Mouse (Mus musculus): Measurements from ENCODE around the gene Aig1. TPM values are rescaled to one million over a fixed set of nuclear protein-coding genes. Genes with fewer than 3 reads are reported as not detected.

Aig1 gene
- polyA plus RNA-seq, 1 experiment from 2014 or later = 96.1 TPM

GRCm38 (mm10) chr10:13674304-13675032, 194.3 kb downstream of the Aig1 start:
- Histone ChIP-seq H3K27me3 (ENCODE audit: control insufficient read depth, insufficient read depth, low read depth, low read length) (no peaks in the 10 kb centered on the region), H3K4me3 (ENCODE audit: low read depth, low read length) (no peak overlapping the region), H3K36me3 (ENCODE audit: control insufficient read depth, insufficient read depth, low read length) (no peaks in the 10 kb centered on the region), H3K9ac (ENCODE audit: low read depth, low read length) (no peak overlapping the region), H3K27ac (ENCODE audit: low read length) (no peak overlapping the region), H3K9me3 (replicated peaks; ENCODE audit: control insufficient read depth, low read length, poor library complexity, severe bottlenecking) (no peaks in the 10 kb centered on the region), H3K4me2 (ENCODE audit: low read length) (no peak overlapping the region), H3K4me1 (ENCODE audit: control insufficient read depth, insufficient read depth, low read length) (0 out of 2 replicates have a peak, but pooled peaks cover 3% of the 10 kb centered on the region)
- ATAC-seq = no peak
- 58% methylated on average over 7 of the region's 7 CpGs for WGBS

- no peaks in the 10 kb centered on the region for H3K4me1 ChIP-seq (ENCODE audit: control insufficient read depth, insufficient read depth, low read length)
- H3K27me3 ChIP-seq (ENCODE audit: control insufficient read depth, insufficient read depth, low read depth, low read length) = no peaks in the 10 kb centered on the region
- H3K36me3 ChIP-seq (ENCODE audit: control insufficient read depth, insufficient read depth, low read length) = no peaks in the 10 kb centered on the region
- no peak overlapping the region for H3K4me2 ChIP-seq (ENCODE audit: low read length)
- no peak overlapping the region for H3K9ac ChIP-seq (ENCODE audit: low read depth, low read length)
- 86% methylated on average over 10 of the region's 10 CpGs for WGBS
- ATAC-seq = no peak
- H3K9me3 ChIP-seq (replicated peaks; ENCODE audit: control insufficient read depth, low read length, poor library complexity, severe bottlenecking) = no peaks in the 10 kb centered on the region
- H3K27ac ChIP-seq (ENCODE audit: low read length) = no peak overlapping the region
- no peak overlapping the region for H3K4me3 ChIP-seq (ENCODE audit: low read depth, low read length)
Measured at GRCm38 (mm10) chr10:13667166-13667696, 201.5 kb downstream of the Aig1 start.

DNA sequence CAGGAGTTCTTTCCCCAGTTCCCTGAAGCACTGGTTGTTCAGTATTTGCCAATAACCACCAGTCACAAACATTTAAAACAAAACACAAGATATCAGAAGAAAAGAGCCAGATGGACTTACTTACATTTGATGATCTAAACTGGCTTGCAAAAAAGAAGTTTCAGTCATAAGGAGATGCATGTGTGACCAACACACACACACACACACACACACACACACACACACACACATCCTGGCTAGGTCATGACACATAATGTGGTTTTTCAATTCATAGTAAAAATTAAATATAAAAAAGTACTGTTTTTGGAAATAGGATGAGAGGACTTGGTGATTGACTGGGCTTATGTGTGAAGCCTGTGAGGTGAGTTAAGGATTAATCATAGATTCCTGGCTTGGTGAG, 205.3 kb downstream of the Aig1 start:
- H3K9me3 ChIP-seq (replicated peaks; ENCODE audit: control insufficient read depth, low read length, poor library complexity, severe bottlenecking) = no peaks in the 10 kb centered on the region
- H3K9ac ChIP-seq (ENCODE audit: low read depth, low read length) = no peak overlapping the region
- no peaks in the 10 kb centered on the region for H3K36me3 ChIP-seq (ENCODE audit: control insufficient read depth, insufficient read depth, low read length)
- no peak overlapping the region for H3K4me2 ChIP-seq (ENCODE audit: low read length)
- no peak for ATAC-seq
- no peak overlapping the region for H3K27ac ChIP-seq (ENCODE audit: low read length)
- no peaks in the 10 kb centered on the region for H3K27me3 ChIP-seq (ENCODE audit: control insufficient read depth, insufficient read depth, low read depth, low read length)
- H3K4me1 ChIP-seq (ENCODE audit: control insufficient read depth, insufficient read depth, low read length) = no peaks in the 10 kb centered on the region
- H3K4me3 ChIP-seq (ENCODE audit: low read depth, low read length) = no peak overlapping the region

DNA sequence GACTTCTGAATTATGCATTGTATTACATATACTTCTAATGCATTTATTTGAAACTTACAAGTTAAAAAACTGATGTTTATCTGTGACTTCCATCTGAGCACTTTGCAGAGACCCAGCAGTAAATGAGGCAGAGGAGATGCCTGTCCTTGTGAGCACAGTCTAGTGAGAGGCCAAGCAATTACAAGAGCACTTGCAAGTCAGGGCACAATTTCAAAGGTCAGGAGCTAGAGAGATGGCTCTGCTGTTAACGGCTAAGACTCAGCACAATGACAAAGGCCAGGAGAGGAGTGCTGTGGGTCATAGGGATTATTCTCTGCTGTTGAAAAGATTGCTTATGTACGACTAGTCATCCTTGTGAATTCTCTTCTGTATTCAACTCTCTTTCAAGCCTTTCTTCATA, 209.0 kb downstream of the Aig1 start:
- Histone ChIP-seq H3K9me3 (replicated peaks; ENCODE audit: control insufficient read depth, low read length, poor library complexity, severe bottlenecking) (no peaks in the 10 kb centered on the region), H3K27me3 (ENCODE audit: control insufficient read depth, insufficient read depth, low read depth, low read length) (no peaks in the 10 kb centered on the region), H3K4me2 (ENCODE audit: low read length) (no peak overlapping the region), H3K36me3 (ENCODE audit: control insufficient read depth, insufficient read depth, low read length) (no peaks in the 10 kb centered on the region), H3K27ac (ENCODE audit: low read length) (no peak overlapping the region), H3K4me1 (ENCODE audit: control insufficient read depth, insufficient read depth, low read length) (no peaks in the 10 kb centered on the region), H3K9ac (ENCODE audit: low read depth, low read length) (no peak overlapping the region), H3K4me3 (ENCODE audit: low read depth, low read length) (no peak overlapping the region)
- 18% methylated on average over 2 of the region's 2 CpGs for WGBS
- ATAC-seq = no peak; the same call in 1 of the 2 replicates

DNA sequence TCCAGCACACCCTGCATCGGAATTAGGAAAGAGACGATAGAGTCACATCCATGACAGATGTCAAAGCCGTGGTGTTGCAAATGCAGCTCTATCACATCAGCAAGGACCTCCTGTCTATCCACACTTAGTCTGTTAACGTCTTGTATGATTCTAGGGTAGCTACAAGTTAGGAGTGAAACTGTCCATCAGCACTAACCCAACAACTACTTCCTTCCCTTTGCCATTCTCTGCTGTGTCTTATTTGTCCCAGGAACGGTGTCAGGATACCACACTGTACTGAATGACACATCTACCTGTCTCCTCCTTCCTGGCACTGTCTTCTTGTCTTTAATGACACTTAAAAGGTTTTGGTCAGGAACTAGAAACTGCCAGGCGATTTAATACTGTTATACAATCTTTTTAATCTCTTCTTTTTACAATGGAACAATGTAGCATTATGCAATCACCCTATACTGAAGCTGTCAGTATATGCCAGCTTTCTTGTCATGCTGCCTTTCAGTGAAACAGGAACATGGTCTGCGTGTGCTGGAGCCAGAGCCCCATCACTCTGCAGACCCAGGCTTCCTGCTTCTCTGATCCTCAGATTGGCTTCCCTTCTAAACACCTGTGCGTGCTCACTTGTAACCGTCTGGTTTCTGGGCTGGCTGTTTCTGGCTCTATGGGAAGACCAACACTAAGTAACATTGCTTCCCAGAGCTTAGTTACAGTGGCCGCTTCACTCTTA, 214.9 kb downstream of the Aig1 start:
- Histone ChIP-seq H3K9me3 (replicated peaks; ENCODE audit: control insufficient read depth, low read length, poor library complexity, severe bottlenecking) (no peaks in the 10 kb centered on the region), H3K9ac (ENCODE audit: low read depth, low read length) (no peak overlapping the region), H3K27ac (ENCODE audit: low read length) (no peak overlapping the region), H3K4me3 (ENCODE audit: low read depth, low read length) (no peak overlapping the region), H3K4me1 (ENCODE audit: control insufficient read depth, insufficient read depth, low read length) (no peaks in the 10 kb centered on the region), H3K27me3 (ENCODE audit: control insufficient read depth, insufficient read depth, low read depth, low read length) (no peaks in the 10 kb centered on the region), H3K4me2 (ENCODE audit: low read length) (no peak overlapping the region), H3K36me3 (ENCODE audit: control insufficient read depth, insufficient read depth, low read length) (no peaks in the 10 kb centered on the region)
- ATAC-seq = no peak
- WGBS = 82% methylated on average over 10 of the region's 10 CpGs

- H3K27ac ChIP-seq (ENCODE audit: low read length) = no peak overlapping the region
Measured at GRCm38 (mm10) chr10:13653326-13653725, 215.5 kb downstream of the Aig1 start.

DNA sequence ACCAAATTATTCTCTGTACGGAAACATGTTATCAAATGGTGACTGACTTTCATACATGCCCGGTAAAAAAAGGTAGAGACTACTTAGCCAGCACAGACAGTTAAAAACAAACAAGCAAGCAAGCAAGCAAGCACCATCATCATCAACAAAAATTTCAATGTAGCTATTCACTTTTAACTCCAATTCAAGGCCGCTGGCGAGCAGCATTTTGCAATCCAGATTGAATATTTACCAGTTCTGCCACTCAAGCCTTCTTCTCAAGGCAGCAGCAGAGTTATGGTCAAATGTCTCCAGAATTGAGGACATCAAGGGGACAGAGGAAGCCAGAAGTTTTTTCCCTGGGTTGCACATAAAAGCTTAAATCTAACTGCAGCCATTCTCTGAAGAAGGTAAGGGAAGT, 216.7 kb downstream of the Aig1 start:
- Histone ChIP-seq H3K27ac (ENCODE audit: low read length) (no peak overlapping the region), H3K4me1 (ENCODE audit: control insufficient read depth, insufficient read depth, low read length) (no peaks in the 10 kb centered on the region), H3K36me3 (ENCODE audit: control insufficient read depth, insufficient read depth, low read length) (no peaks in the 10 kb centered on the region), H3K4me2 (ENCODE audit: low read length) (no peak overlapping the region), H3K9me3 (replicated peaks; ENCODE audit: control insufficient read depth, low read length, poor library complexity, severe bottlenecking) (no peaks in the 10 kb centered on the region), H3K4me3 (ENCODE audit: low read depth, low read length) (no peak overlapping the region), H3K27me3 (ENCODE audit: control insufficient read depth, insufficient read depth, low read depth, low read length) (no peaks in the 10 kb centered on the region), H3K9ac (ENCODE audit: low read depth, low read length) (no peak overlapping the region)
- ATAC-seq = no peak
- WGBS = 91% methylated on average over 4 of the region's 4 CpGs

More at GRCm38 (mm10) chr10:13653326-13653725, 215.5 kb downstream of the Aig1 start:
- H3K36me3 ChIP-seq (ENCODE audit: control insufficient read depth, insufficient read depth, low read length) = no peaks in the 10 kb centered on the region
- no peak overlapping the region for H3K4me2 ChIP-seq (ENCODE audit: low read length)
- H3K9me3 ChIP-seq (replicated peaks; ENCODE audit: control insufficient read depth, low read length, poor library complexity, severe bottlenecking) = no peaks in the 10 kb centered on the region
- no peaks in the 10 kb centered on the region for H3K4me1 ChIP-seq (ENCODE audit: control insufficient read depth, insufficient read depth, low read length)
- H3K4me3 ChIP-seq (ENCODE audit: low read depth, low read length) = no peak overlapping the region
- H3K27me3 ChIP-seq (ENCODE audit: control insufficient read depth, insufficient read depth, low read depth, low read length) = no peaks in the 10 kb centered on the region
- H3K9ac ChIP-seq (ENCODE audit: low read depth, low read length) = no peak overlapping the region
- ATAC-seq = no peak
- WGBS = 81% methylated on average over 7 of the region's 7 CpGs

GRCm38 (mm10) chr10:13641750-13642149, 227.0 kb downstream of the Aig1 start:
- no peaks in the 10 kb centered on the region for H3K9me3 ChIP-seq (replicated peaks; ENCODE audit: control insufficient read depth, low read length, poor library complexity, severe bottlenecking)
- no peaks in the 10 kb centered on the region for H3K36me3 ChIP-seq (ENCODE audit: control insufficient read depth, insufficient read depth, low read length)
- no peak overlapping the region for H3K27ac ChIP-seq (ENCODE audit: low read length)
- no peaks in the 10 kb centered on the region for H3K27me3 ChIP-seq (ENCODE audit: control insufficient read depth, insufficient read depth, low read depth, low read length)
- no peak overlapping the region for H3K4me2 ChIP-seq (ENCODE audit: low read length)
- no peak for ATAC-seq
- no peaks in the 10 kb centered on the region for H3K4me1 ChIP-seq (ENCODE audit: control insufficient read depth, insufficient read depth, low read length)
- H3K4me3 ChIP-seq (ENCODE audit: low read depth, low read length) = no peak overlapping the region
- no peak overlapping the region for H3K9ac ChIP-seq (ENCODE audit: low read depth, low read length)
- 20% methylated on average over 7 of the region's 7 CpGs for WGBS

DNA sequence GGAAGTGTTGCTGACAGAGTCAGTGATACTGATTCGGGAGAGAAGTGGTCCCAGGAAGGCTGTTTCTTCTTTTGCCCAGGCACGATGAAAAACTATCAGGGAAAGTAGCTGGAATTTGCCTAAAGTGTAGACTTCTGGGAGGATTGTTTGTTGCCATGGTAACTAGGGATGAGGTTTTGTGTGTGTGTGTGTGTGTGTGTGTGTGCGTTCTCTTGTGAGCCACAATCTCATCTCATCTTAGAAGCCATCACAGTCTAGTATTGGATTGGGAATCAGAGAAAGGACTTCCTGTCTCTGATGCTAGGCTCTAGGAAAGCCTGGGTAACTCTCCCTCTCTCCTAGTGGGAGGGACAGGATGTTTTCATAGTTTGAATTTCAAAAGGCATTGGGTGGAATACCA, 237.0 kb downstream of the Aig1 start:
- no peak overlapping the region for H3K27ac ChIP-seq (ENCODE audit: low read length)
- WGBS = 48% methylated on average over 3 of the region's 3 CpGs
- ATAC-seq = peak; percentile 68

More for the DNA sequence above, 237.0 kb downstream of the Aig1 start:
- Histone ChIP-seq H3K36me3 (ENCODE audit: control insufficient read depth, insufficient read depth, low read length) (no peaks in the 10 kb centered on the region), H3K4me2 (ENCODE audit: low read length) (no peak overlapping the region), H3K4me1 (ENCODE audit: control insufficient read depth, insufficient read depth, low read length) (no peaks in the 10 kb centered on the region), H3K27me3 (ENCODE audit: control insufficient read depth, insufficient read depth, low read depth, low read length) (no peaks in the 10 kb centered on the region), H3K4me3 (ENCODE audit: low read depth, low read length) (no peak overlapping the region), H3K9me3 (replicated peaks; ENCODE audit: control insufficient read depth, low read length, poor library complexity, severe bottlenecking) (no peaks in the 10 kb centered on the region), H3K9ac (ENCODE audit: low read depth, low read length) (no peak overlapping the region)

Measured in midbrain, embryonic 16.5 days (tissue).